18 mouse cellular contexts compared by ENCODE assay signal in the genomic region with DNA sequence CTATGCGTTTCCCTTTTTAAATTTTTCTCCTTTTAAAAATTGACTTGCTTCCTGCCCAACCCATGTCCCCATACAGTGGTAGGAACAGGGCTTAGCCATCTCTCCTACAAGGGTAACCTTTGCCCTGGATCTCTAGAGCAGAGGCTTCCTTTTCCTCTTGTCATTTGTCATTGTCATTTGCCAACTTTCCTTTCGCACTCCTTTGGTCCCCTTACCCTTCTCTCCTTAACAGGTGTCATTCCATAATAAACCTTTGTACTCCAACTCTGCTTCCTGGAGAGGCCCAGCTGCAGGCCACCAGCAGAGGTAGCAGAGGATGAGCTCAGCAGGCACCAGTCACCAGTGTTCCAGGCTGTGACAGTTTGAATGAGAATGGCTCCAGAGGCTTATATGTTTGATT.
DNase-seq lines count a peak whose midpoint lies in the region; ATAC-seq and TF ChIP-seq lines count a peak whose summit lies in the region.
"Had no signal": no experiment of that assay in that cellular context is flagged by ENCODE, and none has a peak within 500 bp of the region (broad histone marks: within the 10 kb centered on the region; RNA-seq: fewer than 3 reads in every experiment).

No protein-coding gene starts in this region.

- WGBS in midbrain, embryonic 11.5 days = 80% methylated on average over 2 of the region's 2 CpGs
- 76% methylated on average over 2 of the region's 2 CpGs for WGBS in midbrain, postnatal 0 days
- WGBS in intestine, embryonic 16.5 days = 65% methylated on average over 2 of the region's 2 CpGs
- 24% methylated on average over 2 of the region's 2 CpGs for WGBS in large intestine, adult 2 months

- H3K9me3 ChIP-seq in midbrain, embryonic 11.5 days (ENCODE audit: control insufficient read depth, low read length) = no peaks in the 10 kb centered on the region
- H3K9me3 ChIP-seq in midbrain, postnatal 0 days (ENCODE audit: low read length) = no peaks in the 10 kb centered on the region
- H3K9me3 ChIP-seq in intestine, embryonic 16.5 days (ENCODE audit: control insufficient read depth, low read length) = no peaks in the 10 kb centered on the region
- H3K9me3 ChIP-seq: embryonic facial prominence, embryonic 10.5 days; embryonic facial prominence, embryonic 12.5 days; forebrain, embryonic 13.5 days; forebrain, embryonic 15.5 days had no signal

- no peaks in the 10 kb centered on the region for H3K4me1 ChIP-seq in midbrain, embryonic 11.5 days (ENCODE audit: control insufficient read depth, insufficient read depth, low read length)
- H3K4me1 ChIP-seq in midbrain, postnatal 0 days (ENCODE audit: insufficient read depth, low read length) = no peaks in the 10 kb centered on the region
- no peaks in the 10 kb centered on the region; the same call in 1 of the 2 replicates for H3K4me1 ChIP-seq in intestine, embryonic 16.5 days (ENCODE audit: control insufficient read depth, insufficient read depth, low read length)
- H3K4me1 ChIP-seq: embryonic facial prominence, embryonic 10.5 days; embryonic facial prominence, embryonic 12.5 days; forebrain, embryonic 13.5 days; forebrain, embryonic 15.5 days had no signal

- DNase-seq in midbrain, embryonic 11.5 days (ENCODE audit: low spot score, missing footprints) = peak; percentile 45
- DNase-seq in midbrain, postnatal 0 days (ENCODE audit: low spot score) = no peak
- peak; percentile 18 for DNase-seq in large intestine, adult 2 months (ENCODE audit: low read depth, low spot score)
- DNase-seq in retina, embryonic 14.5 days (ENCODE audit: low spot score) = no peak
- no peak for DNase-seq in cerebellum, postnatal 36 days
- DNase-seq: adrenal gland, adult 2 months; adrenal gland, postnatal 10 days; adrenal gland, postnatal 25 days; cerebellum, adult 11 months; cerebellum, adult 18-20 months; cerebellum, adult 8-10 months; cerebellum, adult 9-11 months; cerebellum, postnatal 14 days had no signal

- H3K27me3 ChIP-seq in midbrain, embryonic 11.5 days (ENCODE audit: control insufficient read depth, insufficient read depth, low read length) = no peaks in the 10 kb centered on the region
- H3K27me3 ChIP-seq in midbrain, postnatal 0 days (ENCODE audit: insufficient read depth, low read length) = no peaks in the 10 kb centered on the region
- no peaks in the 10 kb centered on the region for H3K27me3 ChIP-seq in intestine, embryonic 16.5 days (replicated peaks; ENCODE audit: control insufficient read depth, insufficient read depth, low read length)
- H3K27me3 ChIP-seq: embryonic facial prominence, embryonic 12.5 days; forebrain, embryonic 13.5 days; forebrain, embryonic 15.5 days had no signal

- no peak overlapping the region for H3K9ac ChIP-seq in midbrain, embryonic 11.5 days (ENCODE audit: low read length)
- no peak overlapping the region for H3K9ac ChIP-seq in midbrain, postnatal 0 days (replicated peaks; ENCODE audit: low read length, poor library complexity, severe bottlenecking)
- H3K9ac ChIP-seq in intestine, embryonic 16.5 days (ENCODE audit: low read depth, low read length) = no peak overlapping the region
- H3K9ac ChIP-seq: embryonic facial prominence, embryonic 12.5 days; forebrain, embryonic 13.5 days; forebrain, embryonic 15.5 days had no signal

- no peaks in the 10 kb centered on the region for H3K36me3 ChIP-seq in midbrain, embryonic 11.5 days (ENCODE audit: control insufficient read depth, insufficient read depth, low read length)
- H3K36me3 ChIP-seq in midbrain, postnatal 0 days (ENCODE audit: insufficient read depth, low read length) = no peaks in the 10 kb centered on the region
- no peaks in the 10 kb centered on the region for H3K36me3 ChIP-seq in intestine, embryonic 16.5 days (ENCODE audit: control insufficient read depth, insufficient read depth, low read length)
- H3K36me3 ChIP-seq: embryonic facial prominence, embryonic 10.5 days; embryonic facial prominence, embryonic 12.5 days; forebrain, embryonic 15.5 days had no signal

- H3K27ac ChIP-seq in midbrain, embryonic 11.5 days (ENCODE audit: low read depth, low read length) = no peak overlapping the region
- H3K27ac ChIP-seq in midbrain, postnatal 0 days (ENCODE audit: low read depth, low read length) = no peak overlapping the region
- no peak overlapping the region for H3K27ac ChIP-seq in intestine, embryonic 16.5 days (ENCODE audit: low read length)
- H3K27ac ChIP-seq: embryonic facial prominence, embryonic 10.5 days; embryonic facial prominence, embryonic 12.5 days; forebrain, embryonic 13.5 days; forebrain, embryonic 15.5 days had no signal

- no peak overlapping the region for H3K4me3 ChIP-seq in midbrain, embryonic 11.5 days (ENCODE audit: low read depth, low read length)
- H3K4me3 ChIP-seq in midbrain, postnatal 0 days (ENCODE audit: low read depth, low read length) = no peak overlapping the region
- H3K4me3 ChIP-seq in intestine, embryonic 16.5 days (ENCODE audit: low read length) = no peak overlapping the region
- H3K4me3 ChIP-seq: embryonic facial prominence, embryonic 10.5 days; embryonic facial prominence, embryonic 12.5 days; forebrain, embryonic 13.5 days; forebrain, embryonic 15.5 days had no signal

- TF ChIP-seq CTCF in midbrain, postnatal 0 days (IDR thresholded peaks at IDR 0.05) = no peak

- H3K4me2 ChIP-seq in midbrain, embryonic 11.5 days = no peak overlapping the region
- no peak overlapping the region for H3K4me2 ChIP-seq in midbrain, postnatal 0 days (ENCODE audit: low read depth, low read length, poor library complexity, severe bottlenecking)
- H3K4me2 ChIP-seq in intestine, embryonic 16.5 days (ENCODE audit: low read depth, low read length) = no peak overlapping the region
- H3K4me2 ChIP-seq: embryonic facial prominence, embryonic 12.5 days; forebrain, embryonic 13.5 days; forebrain, embryonic 15.5 days had no signal

- ATAC-seq in midbrain, embryonic 11.5 days (ENCODE audit: low FRiP score) = no peak
- ATAC-seq in midbrain, postnatal 0 days (ENCODE audit: low FRiP score) = no peak
- peak; percentile 88 for ATAC-seq in intestine, embryonic 16.5 days
- ATAC-seq: forebrain, embryonic 13.5 days; forebrain, embryonic 15.5 days had no signal

Comparison
In these comparisons a context has a peak if more than half of its experiments do, and no peak if none do; other contexts are left out.
1. DNase-seq: peak in midbrain, embryonic 11.5 days (single experiment) and large intestine, adult 2 months (single experiment); none in midbrain, postnatal 0 days (single experiment), retina, embryonic 14.5 days (single experiment) and cerebellum, postnatal 36 days (0 of 2).